Mouse (Mus musculus) heart, adult 2 months (tissue): Measurements from ENCODE around the gene Hist1h2aa.

ENCODE experiments used
- CTCF ChIP-seq: fragments of 200-600 bp; IDR thresholded peaks from 2 replicates; pipeline ENCODE4 v1.8.1; 2022; ENCODE audit warnings: antibody characterized with exemption, mild to moderate bottlenecking, moderate library complexity
- EP300 ChIP-seq: fragments of 200-500 bp; IDR thresholded peaks from 2 replicates; pipeline ENCODE4 v1.6.1; 2011; ENCODE audit warnings: low read depth, low read length, control low read depth; ENCODE audit not compliant: insufficient read depth
- POLR2A ChIP-seq: fragments of 200-500 bp; IDR thresholded peaks from 2 replicates; pipeline ENCODE4 v1.6.1; 2011; ENCODE audit warnings: mild to moderate bottlenecking, low read depth, low read length, control low read depth; ENCODE audit not compliant: insufficient read depth

DNA sequence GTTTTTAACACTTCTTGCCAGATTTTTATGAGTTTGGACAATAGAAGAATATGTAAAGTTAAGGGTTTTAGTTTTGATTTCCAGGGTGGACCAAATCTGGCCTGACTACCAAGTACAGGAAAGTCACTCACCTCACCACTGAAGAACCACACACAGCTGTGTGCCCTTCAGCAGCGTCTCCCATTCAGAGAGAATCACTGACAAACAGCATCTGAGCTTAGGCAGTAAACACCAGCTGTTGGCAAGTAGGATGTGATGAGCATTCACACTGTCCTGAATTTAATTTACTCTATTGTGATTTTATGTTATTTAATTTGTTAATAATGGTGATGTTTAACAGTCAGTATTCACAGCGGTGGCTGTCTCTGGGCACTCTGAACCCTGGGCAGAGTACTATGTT lies 8.5 kb upstream of the Hist1h2aa start:
- TF ChIP-seq CTCF (no peak), POLR2A (no peak), EP300 (no peak)
